Mouse (Mus musculus): ENCODE measurements around the gene Suv39h2.

Suv39h2 gene

DNA sequence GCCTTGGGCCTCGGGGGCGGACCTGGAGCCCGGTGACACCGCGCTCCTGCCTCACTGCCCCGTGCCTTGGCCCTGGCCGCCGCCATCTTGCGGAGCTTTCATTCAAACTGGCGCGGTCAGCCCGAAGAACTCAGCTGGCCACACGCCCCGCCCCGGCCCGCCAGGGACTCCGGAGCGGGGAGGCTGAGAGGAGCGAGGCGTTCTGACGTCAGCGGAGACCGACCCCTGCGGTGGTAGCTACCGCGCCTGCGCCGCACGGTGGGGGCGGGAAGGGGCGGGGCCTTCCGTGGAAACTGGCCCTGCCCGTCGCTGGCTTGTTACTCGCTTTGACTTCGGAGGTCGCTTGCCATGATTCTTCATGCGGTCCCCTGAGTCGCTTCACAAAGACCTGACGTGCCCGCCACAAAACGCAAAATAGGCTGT is at the start of gene Suv39h2:
Gene Suv39h2 (minus strand): TSS at position 171 of the 423 bp plus-strand sequence.
- peak; percentile 92 for DNase-seq (ENCODE audit: low read depth, low spot score)

DNA sequence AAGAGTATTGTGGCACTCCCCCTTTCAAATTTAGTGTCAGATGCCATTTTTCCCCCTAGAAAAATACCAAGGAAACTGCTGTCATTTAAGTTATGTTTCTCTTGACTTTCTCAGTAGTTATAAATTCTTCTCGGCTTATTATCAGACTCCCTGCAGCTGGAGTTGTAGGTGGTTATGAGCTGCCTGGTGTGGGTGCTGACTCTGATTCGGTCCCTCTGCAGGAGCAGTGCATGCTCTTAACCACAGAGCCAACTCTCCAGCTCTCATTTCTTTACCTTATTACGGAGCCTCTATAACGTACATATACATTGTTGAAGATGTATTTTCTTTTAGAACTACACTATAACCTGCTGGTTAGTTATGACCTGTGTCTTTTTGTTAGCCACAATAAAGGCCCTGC is 47.7 kb upstream of the Suv39h2 start:
- no peak for DNase-seq (ENCODE audit: low read depth, low spot score)

DNA sequence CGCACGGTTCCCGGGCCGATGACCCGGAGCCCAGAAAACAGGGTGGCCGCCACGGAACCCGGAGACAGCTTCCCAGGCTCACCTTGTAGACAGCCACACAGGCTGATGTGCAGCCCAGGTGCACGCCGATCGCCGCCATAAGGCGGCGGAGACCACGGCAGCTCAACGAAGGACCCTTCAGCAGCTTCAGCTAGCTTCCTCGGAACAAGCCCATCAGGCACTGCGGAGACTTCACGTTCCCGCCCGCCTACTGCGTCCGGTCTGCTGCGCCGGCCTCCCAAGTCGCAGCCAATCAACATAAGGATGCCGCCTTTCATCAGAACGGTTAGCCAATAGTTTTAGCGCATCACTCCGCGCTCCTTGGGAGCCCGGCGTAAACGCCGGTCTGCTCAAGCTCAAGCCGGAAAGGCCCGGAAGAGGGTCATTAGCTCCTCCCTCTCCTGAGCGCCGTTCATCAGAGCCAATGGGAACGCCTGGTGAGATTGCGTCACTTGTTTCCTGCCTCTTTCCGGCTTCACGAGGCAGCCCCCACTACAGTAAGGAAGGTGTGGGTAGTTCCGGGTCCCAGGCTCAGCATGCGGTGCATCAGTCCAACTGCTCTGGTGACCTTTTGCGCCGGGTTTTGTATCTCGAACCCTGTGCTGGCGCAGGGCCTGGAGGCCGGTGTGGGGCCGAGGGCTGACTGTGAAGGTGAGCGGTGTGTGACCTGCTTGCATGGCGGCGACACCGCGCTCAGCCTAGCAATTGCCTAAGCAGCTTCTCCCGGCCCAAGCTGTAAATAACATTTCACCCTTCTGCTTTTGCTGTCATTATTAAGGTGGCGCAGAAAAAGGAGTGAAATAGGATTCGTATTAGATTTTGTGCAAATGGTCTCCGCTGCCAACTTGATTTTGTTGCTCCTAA is 38.0 kb upstream of the Suv39h2 start, which contains the start of the genes Gm45902, Hspa14 and Cdnf:
Gene Gm45902 (minus strand): TSS at position 239 of the 903 bp plus-strand sequence.
Gene Hspa14 (minus strand): TSS at position 263 of the 903 bp plus-strand sequence.
Gene Cdnf (plus strand): TSS at position 479 of the 903 bp plus-strand sequence.
- peak; percentile 98 for DNase-seq (ENCODE audit: low read depth, low spot score)

DNA sequence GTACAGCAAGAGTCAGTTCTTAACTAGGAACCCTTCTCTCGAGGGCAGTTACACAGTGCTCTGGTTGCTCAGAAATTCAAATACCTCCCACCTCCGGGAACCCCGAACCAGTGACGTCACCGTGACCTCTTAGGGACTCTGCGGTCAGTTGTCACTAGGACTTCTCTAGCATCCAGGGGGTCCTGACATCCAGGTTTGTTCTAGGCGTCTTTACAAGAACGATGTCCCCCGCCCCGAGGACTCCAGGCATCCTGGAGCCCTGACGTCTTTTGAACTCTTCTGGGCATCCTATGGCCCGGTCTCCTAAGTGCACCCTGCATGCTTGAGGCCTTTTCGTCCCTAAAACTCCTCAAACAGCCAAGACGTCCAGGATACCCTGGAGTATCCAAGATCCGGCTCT is 37.2 kb upstream of the Suv39h2 start:
- DNase-seq (ENCODE audit: low read depth, low spot score) = peak; percentile 56

DNA sequence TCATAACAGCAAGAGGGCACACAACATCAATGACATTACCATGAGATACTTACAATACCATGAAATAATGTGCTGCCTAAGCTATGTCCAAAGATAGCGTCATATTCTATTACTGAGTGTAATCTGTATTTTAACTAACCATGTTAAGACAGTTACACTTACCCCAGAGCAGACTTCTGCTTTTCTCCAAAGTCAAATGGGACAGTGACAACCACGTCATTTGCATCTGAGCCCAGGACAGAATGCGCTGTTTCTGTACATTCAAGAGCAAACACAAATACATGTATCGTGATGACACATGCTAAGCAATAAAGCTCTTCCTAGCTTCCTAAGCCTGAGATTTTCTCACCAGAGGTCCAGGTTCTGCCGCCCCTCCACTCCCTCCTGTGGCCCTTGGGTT is 26.1 kb upstream of the Suv39h2 start:
- no peak for DNase-seq (ENCODE audit: low read depth, low spot score)

DNA sequence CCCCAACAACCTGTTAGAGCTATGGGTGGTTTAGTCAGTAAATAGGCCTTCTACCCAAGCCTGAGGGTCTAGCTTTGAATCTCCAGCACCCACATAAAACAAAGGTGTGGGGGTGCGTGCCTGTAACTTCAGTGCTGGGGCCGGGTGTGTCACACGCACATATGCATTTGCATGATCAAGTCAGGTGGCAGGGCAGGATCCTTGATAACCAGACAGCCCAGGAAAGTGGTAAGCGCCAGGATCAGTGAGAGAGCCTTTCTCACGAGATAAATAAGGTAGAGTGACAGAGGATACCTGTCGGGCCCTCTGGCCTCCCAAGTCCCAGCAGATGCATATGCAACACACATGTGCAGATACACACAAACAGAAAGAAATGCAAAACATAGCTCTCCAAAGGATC is 24.7 kb upstream of the Suv39h2 start:
- DNase-seq (ENCODE audit: low read depth, low spot score) = no peak

DNA sequence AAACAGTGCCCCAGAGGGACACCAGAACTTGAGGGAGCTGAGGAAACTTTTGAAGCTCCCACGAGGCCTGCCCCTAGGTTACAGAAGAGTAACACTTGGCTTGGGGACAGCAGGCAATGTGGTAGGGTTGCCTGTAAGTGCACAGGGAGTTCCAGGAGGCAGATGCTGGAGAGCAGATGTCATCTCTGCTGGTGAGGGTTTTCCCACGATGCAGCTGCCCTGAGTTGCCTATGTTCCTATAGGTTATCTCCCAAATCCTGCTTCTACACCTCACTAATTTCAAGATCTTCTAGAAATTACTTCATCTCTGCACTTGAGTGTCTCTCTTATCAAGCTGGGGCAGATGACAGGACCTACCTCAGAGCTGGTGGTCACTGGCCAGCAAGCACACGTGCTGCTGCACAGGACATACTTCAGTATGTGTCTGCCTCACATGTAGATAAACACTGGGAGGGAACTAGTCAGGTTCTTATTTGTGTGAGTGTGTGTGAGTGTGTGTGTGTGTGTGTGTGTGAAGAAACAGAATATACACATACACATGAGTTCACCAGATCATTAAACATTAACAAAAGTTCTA is 19.1 kb upstream of the Suv39h2 start:
- DNase-seq (ENCODE audit: low read depth, low spot score) = no peak

DNA sequence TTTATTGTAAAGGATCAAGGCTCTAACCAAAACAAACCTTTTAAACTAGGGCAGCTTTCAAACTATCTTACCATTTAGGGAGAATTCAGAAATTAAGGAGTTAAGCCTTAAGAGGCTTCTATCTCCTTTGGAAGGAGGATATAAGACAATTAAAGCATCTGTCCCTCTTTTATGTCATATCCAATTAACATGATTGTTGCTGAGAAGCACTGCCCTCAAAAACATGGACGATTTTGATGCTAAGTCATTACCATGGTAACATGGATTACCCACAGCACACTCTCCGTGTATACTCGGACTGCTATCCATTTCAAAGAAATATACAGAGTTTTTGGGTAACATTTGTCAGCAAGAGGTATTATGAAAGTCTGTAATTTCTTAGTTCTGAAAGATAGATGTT is 15.0 kb upstream of the Suv39h2 start:
- DNase-seq (ENCODE audit: low read depth, low spot score) = no peak

DNA sequence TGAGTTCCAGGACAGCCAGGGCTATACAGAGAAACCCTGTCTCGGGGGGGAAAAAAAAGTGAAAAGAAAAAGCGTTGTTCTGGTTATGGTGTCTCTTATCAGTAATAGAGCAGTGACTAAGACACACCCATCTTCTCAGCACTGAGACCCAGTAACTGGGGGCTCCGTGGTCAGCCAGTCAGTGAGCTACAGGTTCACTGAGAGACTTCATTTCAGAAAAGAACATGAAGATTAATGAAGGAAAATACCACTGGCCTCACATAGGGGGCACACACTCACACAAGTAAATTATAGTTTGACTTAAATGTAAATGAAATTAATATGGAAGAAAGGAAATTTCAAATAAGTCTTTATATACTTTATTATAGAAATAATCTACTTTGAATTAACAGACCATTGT is 5.4 kb upstream of the Suv39h2 start:
- DNase-seq (ENCODE audit: low read depth, low spot score) = no peak

DNA sequence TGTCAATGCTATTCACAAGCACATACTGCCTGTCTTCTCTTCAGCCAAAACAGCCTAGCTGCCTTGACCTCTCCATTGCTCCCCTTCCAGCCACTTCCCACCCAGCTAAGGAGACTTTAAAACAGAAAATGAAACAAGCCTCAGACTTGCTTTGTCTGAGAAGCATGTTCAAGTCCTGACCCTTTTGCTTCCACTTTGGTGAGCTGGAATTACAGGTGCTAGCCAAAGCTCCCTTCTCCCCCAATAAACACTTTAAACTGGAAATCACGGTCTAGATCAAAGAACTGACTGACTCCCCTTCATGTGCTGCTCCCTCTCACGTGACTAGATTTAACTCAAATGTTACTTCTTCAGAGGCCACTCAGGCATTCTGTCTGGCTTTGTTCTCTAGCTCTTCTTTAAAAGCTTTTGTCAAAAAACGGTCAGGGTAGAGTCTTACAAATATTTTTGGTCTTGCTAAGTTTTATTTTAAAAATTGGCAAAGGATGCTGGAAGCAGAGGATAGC is 968 bp upstream of the Suv39h2 start:
- DNase-seq (ENCODE audit: low read depth, low spot score) = no peak

DNA sequence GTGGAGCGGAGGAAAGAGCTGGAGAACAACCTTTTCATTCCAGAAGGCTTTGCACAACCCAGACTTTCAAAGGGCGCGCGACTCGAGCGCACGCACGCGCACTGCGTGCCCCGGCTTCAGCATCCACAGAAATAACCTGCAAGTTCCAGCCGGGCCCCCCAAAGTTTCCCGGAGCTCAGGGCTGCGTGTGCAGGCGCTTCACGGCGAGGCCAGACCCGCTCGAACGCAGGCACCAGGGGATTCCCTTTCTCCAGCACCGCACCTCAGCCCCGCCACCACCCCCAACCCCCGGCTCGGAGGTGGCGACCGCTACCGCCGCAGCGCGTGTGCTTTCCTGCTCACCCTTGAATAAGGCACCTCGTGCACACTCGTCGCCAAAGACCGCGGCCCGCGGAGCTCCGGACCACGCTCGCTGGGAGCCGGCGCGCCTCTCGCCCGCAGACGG is 448 bp downstream of the Suv39h2 start:
- DNase-seq (ENCODE audit: low read depth, low spot score) = peak; percentile 56

DNA sequence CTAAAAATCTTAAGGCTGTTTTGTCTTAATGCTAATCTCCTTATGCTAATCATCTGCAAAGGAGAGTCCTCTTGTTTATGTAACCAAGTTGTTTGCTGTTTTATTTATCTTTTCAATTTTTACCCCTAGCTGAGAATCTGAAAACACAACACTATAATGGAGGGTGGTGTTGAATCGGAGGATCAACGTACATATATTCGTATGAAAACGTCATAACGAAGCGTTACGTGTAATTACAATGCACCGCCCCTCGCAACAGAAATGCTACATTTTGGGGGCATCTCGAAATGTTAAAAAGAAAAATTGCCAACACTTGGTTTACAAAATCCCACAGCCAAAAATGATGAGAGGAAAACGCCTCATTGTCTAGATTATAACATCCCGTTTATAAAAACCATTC is 940 bp downstream of the Suv39h2 start:
- no peak for DNase-seq (ENCODE audit: low read depth, low spot score)

DNA sequence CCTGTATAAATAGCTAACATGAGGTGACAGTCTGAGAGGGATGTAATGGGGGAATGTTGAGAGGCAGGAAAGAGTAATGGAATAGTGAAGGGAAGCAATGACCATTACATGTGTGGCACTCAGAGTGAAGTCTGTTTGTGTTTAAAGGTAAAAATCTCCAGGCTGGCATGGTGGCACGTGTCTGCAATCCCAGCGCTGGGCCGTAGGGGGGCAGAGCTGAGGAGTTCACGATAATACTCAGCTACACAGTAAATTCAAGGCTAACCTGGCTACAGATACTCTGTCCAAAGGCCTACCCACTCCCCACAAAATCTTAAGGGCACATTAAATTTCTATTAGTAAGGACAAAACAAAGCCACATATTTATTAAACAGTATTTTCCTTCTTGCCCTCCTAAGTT is 18.2 kb downstream of the Suv39h2 start:
- no peak for DNase-seq (ENCODE audit: low read depth, low spot score)

DNA sequence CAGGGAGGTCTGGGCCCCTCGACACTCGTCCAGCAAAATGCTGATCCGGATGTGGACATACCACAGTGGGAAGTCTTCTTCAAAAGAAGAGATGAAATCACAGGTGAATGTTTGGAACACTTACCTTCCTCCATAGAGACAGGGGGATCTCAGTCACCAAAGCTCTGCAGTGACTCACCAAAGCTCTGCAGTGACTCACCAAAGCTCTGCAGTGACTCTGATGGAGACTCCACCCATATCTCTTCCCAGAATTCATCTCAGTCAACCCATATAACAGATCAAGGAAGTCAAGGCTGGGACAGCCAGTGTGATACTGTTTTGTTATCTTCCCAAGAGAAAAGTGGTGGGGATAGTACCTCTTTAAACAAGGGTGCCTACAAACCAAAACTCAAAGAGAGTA is 21.7 kb downstream of the Suv39h2 start:
- DNase-seq (ENCODE audit: low read depth, low spot score) = no peak

DNA sequence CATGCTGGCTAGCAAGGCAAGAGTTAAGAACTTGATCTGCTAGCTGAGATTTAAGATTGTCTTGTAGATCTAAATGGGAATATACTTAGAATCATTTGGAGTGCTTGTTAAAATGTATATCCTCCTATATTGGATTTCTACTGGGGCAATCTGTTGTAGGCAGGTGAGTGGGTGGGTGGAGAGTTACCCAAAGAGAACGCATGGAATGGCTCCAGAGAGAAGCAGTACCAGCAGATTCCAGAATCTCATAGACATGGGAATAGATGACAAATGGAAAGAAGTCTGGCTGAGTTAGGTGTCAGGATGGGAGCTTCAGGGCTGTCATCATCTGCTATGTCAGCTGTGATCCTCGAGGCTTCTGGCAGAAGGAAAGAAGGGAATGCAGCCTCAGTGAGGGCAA is 25.4 kb downstream of the Suv39h2 start:
- DNase-seq (ENCODE audit: low read depth, low spot score) = no peak

DNA sequence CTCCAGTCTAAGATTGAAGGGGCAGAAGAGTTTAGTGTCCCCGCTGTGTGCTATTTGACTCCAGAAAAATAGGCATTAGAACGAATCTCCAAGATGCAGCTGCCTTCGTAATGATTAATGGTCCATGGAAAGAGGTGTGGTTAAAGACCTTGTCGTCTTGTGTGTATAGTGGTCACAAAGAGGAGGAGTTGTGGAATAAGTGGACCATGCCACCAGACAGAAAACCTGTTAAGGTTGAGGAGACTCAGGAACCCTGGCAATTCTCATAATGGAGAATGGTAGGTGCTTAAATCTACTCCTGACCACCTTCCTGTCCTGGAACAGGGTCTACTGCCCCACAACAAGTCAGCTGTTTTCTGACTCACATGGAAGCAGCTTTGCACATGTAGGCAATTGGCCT is 28.8 kb downstream of the Suv39h2 start:
- no peak for DNase-seq (ENCODE audit: low read depth, low spot score)

DNA sequence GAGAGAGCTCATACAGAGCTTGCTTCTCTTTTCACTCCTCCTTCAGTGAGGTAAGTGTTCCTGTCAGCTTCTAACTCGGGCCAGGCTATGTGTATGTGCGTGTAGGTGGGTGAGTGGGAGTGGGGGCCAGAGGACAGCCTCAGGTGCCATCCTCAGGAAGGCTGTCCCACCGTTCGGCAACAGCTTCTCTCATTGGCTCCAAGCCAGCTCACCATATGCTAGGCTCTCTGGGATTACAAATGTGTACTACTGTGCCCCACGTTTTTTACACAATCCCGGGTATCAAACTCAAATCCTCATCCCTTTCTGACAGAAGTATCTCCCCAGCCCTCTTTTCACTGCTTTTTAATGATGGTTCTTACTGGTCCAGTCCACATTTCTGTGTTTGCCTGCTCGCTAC is 30.6 kb downstream of the Suv39h2 start:
- no peak for DNase-seq (ENCODE audit: low read depth, low spot score)

DNA sequence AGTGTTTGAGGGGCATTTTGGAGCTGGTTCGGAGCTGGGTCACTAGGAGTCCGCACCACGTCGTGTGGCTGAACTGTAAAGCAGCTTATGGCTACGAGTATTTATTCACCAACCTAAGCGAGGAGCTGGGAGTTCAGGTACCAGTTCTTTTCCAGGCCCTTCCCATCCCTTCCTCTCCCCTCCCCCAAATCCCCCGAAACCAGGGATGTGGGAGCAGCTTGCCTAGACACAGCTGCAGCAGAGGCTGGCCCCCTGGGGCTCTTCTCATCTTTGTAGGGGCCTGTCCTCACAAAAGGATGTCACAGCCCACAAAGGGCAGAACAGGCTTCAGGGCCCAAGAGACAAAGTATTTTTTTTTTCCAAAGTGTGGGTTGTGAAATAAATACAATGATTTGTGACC is 36.9 kb downstream of the Suv39h2 start:
- DNase-seq (ENCODE audit: low read depth, low spot score) = no peak

DNA sequence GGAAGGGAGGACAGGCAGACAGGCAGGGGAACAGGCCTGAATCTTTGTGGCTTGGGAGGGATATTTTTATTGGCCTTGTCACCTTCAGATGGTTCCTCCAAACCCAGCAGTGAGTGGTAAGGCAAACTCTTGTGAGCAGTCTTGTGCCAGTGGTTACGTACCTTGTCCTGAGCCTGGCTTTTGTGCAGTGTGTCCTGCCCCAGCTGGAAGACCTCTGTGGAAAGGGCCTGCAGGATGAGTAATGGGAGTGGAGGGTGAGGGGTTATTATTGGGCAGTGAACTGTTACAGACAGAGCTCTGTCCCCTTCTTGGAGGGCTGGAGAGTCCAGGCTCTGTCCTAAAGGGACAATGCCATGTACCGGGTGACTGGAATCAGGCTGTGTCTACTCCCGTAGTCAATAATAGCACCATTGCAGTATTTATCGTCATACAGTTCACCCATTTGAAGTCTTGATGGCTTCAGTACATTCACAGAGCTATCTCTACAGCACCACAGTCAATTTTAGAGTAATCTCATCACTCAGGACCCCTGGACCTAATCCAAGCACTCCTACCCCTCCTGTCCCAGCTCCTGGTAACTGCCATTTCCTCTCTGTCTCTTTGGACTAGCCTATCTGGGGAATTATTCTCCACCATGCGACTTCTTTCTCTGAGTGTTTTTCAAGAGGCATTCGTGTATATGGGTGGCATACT is 39.3 kb downstream of the Suv39h2 start:
- DNase-seq (ENCODE audit: low read depth, low spot score) = no peak

DNA sequence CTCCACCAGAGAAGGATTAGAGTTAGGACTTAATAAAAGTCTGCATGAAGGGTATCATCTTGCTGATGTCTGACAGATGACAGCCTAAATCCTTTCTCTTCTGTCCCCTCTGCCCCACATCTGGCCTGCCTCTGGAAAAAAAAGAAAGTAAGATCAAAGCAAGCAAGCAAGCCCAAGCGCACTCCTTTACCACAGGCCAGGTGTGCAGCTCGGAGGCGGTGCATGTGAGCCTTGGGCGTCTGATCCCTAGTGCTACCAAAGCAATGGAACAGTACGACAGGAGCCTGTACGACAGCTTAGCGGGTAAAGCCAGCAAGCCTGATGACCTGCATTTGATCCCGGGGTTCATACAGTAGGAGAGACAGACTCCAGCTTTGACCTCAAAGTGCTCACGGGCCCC is 43.9 kb downstream of the Suv39h2 start:
- no peak for DNase-seq (ENCODE audit: low read depth, low spot score)

DNA sequence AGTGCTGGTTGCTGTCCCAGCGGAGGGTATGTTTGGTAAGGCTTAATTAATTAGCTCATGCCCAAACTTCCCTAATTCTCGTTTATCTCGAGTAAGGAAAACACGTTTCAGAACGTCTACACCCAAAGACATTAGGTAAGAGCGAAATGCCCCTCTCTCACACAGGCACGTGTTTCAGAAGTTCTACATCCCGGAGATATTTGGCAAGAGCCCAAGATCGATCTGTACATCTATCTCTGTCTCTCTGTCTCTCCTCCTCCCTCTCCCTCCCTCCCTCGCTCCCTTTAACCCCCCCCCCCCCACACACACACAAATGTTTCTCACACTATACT is 50.3 kb downstream of the Suv39h2 start:
- DNase-seq (ENCODE audit: low read depth, low spot score) = peak; percentile 16

Measured in c-Kit-negative CD71-positive TER-119-positive erythroid progenitor cells, embryonic 14.5 days (primary cell).